Mouse (Mus musculus): ENCODE results near the gene Tmem221.

- no peak for TF ChIP-seq GATA1 (IDR thresholded peaks at IDR 0.05; ENCODE audit: borderline replicate concordance, low read length)
- no peak for TF ChIP-seq FLI1 (IDR thresholded peaks at IDR 0.05; ENCODE audit: low read length)
Observed at GRCm38 (mm10) chr8:71602666-71603334, 44.1 kb upstream of the Tmem221 start.
